Mouse (Mus musculus) left cerebral cortex, adult 8-10 months (tissue): ENCODE measurements around the gene 9530053A07Rik. TPM values are rescaled to one million over a fixed set of nuclear protein-coding genes. Genes with fewer than 3 reads are reported as not detected.

Source experiments
- total RNA-seq, 4 experiments: library from RNA; stranded (reverse); gene quantifications; 2 replicates each; pipeline ENCODE4 v1.2.4; 2022

9530053A07Rik gene
- total RNA-seq, 4 experiments from 2014 or later, result 0.06 to 0.12 (median 0.07) TPM

Other genes starting within 250 kb of the 9530053A07Rik start
- 10 to 100 TPM; 13.7 to 17.6 (median 15.3) TPM for gene Zfp974, start 200.0 kb upstream of the 9530053A07Rik start, total RNA-seq
- gene Zfp780b, start 150.3 kb upstream of the 9530053A07Rik start, total RNA-seq, result 10 to 100 TPM; 19.1 to 21.0 (median 19.9) TPM
- gene Zfp850, start 115.4 kb upstream of the 9530053A07Rik start, total RNA-seq, result 1 to 10 TPM; 5.5 to 7.5 (median 5.8) TPM
- gene Psmc4, start 79.4 kb upstream of the 9530053A07Rik start, total RNA-seq, result 100 to 1,000 TPM; 119 to 144 (median 131) TPM
- 1 to 10 TPM in 1 of 4 experiments, under 1 TPM in 3; 0.33 to 1.5 (median 0.40) TPM for gene Fcgbp, start 58.2 kb upstream of the 9530053A07Rik start, total RNA-seq
- gene Fbl, start 40.2 kb downstream of the 9530053A07Rik start, total RNA-seq, result 10 to 100 TPM; 47.8 to 59.8 (median 56.9) TPM
- gene Dyrk1b, start 50.0 kb downstream of the 9530053A07Rik start, total RNA-seq, result 10 to 100 TPM; 42.5 to 45.3 (median 44.3) TPM
- gene Eid2, start 138.4 kb downstream of the 9530053A07Rik start, total RNA-seq, result 10 to 100 TPM; 56.5 to 59.8 (median 58.3) TPM
- 10 to 100 TPM; 30.6 to 34.2 (median 33.4) TPM for gene Eid2b, start 148.3 kb downstream of the 9530053A07Rik start, total RNA-seq
- 1 to 10 TPM in 2 of 4 experiments, under 1 TPM in 2; 0.72 to 1.9 (median 1.0) TPM for gene Selenov, start 161.7 kb downstream of the 9530053A07Rik start, total RNA-seq
- gene Dll3, start 172.8 kb downstream of the 9530053A07Rik start, total RNA-seq, result 1 to 10 TPM in 2 of 4 experiments, under 1 TPM in 2; 0.59 to 2.9 (median 0.95) TPM
- gene Timm50, start 182.6 kb downstream of the 9530053A07Rik start, total RNA-seq, result 10 to 100 TPM; 34.8 to 39.2 (median 39.1) TPM
- 100 to 1,000 TPM; 117 to 123 (median 121) TPM for gene Supt5, start 209.3 kb downstream of the 9530053A07Rik start, total RNA-seq
- 100 to 1,000 TPM; 521 to 591 (median 572) TPM for gene Rps16, start 221.2 kb downstream of the 9530053A07Rik start, total RNA-seq
- 1 to 10 TPM; 6.2 to 8.4 (median 8.0) TPM for gene Plekhg2, start 243.1 kb downstream of the 9530053A07Rik start, total RNA-seq